Mouse (Mus musculus): ENCODE results near the gene 4930522L14Rik. TPM values are rescaled to one million over a fixed set of nuclear protein-coding genes. Genes with fewer than 3 reads are reported as not detected.
"Not testable (repeated sequence)": the region's sequence is repeated elsewhere in the genome, so short reads cannot be mapped to it uniquely, and the experiment has no call there.

The 4930522L14Rik gene
- 12.6 and 13.6 TPM in 2 replicates for polyA plus RNA-seq (2015; fragmentation: Nextera tagmentation; extraction: Ambion mirVana)

DNA sequence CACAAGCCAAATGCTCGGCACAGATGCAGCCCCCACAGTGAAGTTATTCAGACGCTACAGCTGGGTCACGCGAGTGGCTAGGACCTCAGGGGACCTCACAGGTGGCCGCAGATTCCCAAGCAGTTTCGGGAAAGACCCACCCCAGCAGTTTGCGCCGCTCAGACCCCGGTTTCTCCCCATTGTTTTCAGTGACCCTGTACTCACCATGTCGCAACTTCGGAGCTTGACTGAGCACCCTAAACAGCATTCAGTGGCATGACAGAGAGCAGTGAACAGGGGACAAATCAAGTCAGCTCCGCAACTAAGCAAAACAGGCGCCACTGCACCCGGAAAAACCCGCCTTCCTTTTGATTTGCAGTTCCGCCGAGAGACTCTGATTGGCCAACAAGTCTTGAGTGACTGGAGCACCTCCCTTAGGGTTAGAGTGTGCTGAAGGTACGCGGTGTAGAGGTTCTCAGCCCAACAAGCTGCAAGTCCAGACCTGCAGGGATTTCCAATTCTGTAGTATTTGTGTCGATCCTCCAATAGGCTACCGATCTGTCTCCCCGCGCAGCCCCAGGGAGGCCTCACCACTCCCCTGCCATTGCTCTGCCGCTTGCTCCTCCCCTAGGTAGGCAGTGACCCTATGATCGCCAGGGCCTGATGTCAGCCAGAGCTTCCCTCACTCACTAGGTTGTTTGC lies at the start of gene 4930522L14Rik:
Gene 4930522L14Rik (minus strand): TSS at position 496 of the 681 bp plus-strand sequence.
- ATAC-seq (ENCODE audit: insufficient read depth, low FRiP score, low read depth) = peak; percentile 96

DNA sequence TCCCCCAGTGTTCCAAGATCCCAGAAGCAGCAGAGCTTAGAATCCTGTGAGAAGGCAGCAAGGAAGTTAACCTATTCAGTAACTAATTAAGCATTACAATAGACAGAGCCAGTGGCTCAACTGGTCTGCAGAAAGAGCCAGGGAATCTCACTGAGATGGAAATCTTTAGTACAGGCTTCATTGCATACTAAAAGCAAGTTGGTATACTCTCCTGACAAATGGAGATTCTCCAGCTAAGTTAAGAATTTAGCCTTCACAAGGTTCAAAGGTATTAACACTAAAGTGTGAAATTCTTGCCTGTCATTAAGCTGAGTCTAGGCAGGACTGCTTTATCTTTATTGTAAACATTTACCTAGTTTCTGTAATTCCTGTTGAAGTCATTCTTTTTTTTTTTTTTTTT lies 49.8 kb upstream of the 4930522L14Rik start:
- not testable (repeated sequence) for ATAC-seq (ENCODE audit: insufficient read depth, low FRiP score, low read depth); H3K4me3 ChIP-seq (replicated peaks); H3K9me3 ChIP-seq; H3K27me3 ChIP-seq (replicated peaks); H3K9ac ChIP-seq; H3K36me3 ChIP-seq; H3K4me2 ChIP-seq; H3K27ac ChIP-seq; H3K4me1 ChIP-seq

More for the DNA sequence above, at the start of gene 4930522L14Rik:
- not testable (repeated sequence) for H3K36me3 ChIP-seq; H3K27me3 ChIP-seq (replicated peaks); H3K9me3 ChIP-seq; H3K4me1 ChIP-seq
- Histone ChIP-seq H3K4me2 (peak within 1 kb of the TSS; percentile 56), H3K4me3 (replicated peaks) (peak within 1 kb of the TSS; percentile 62), H3K9ac (peak within 1 kb of the TSS; percentile 26), H3K27ac (peak within 1 kb of the TSS; percentile 63)
- WGBS = under 1% methylated on average over 25 of the region's 25 CpGs

GRCm38 (mm10) chr5:109799948-109800347 lies 48.3 kb upstream of the 4930522L14Rik start:
- H3K27me3 ChIP-seq (replicated peaks); ATAC-seq (ENCODE audit: insufficient read depth, low FRiP score, low read depth): not testable (repeated sequence)
- WGBS = 53% methylated on average over 2 of the region's 2 CpGs

GRCm38 (mm10) chr5:109797017-109797416 lies 45.3 kb upstream of the 4930522L14Rik start:
- H3K4me1 ChIP-seq; H3K9me3 ChIP-seq; H3K4me3 ChIP-seq (replicated peaks); H3K9ac ChIP-seq; H3K4me2 ChIP-seq; H3K27me3 ChIP-seq (replicated peaks); H3K36me3 ChIP-seq; H3K27ac ChIP-seq: not testable (repeated sequence)
- ATAC-seq (ENCODE audit: insufficient read depth, low FRiP score, low read depth) = 0 out of 2 replicates have a peak, but pooled peaks have one; percentile 24
- WGBS = 85% methylated on average over 3 of the region's 3 CpGs

More at GRCm38 (mm10) chr5:109799948-109800347, 48.3 kb upstream of the 4930522L14Rik start:
- not testable (repeated sequence) for H3K27ac ChIP-seq; H3K4me2 ChIP-seq; H3K4me3 ChIP-seq (replicated peaks); H3K9me3 ChIP-seq; H3K4me1 ChIP-seq; H3K36me3 ChIP-seq; H3K9ac ChIP-seq

DNA sequence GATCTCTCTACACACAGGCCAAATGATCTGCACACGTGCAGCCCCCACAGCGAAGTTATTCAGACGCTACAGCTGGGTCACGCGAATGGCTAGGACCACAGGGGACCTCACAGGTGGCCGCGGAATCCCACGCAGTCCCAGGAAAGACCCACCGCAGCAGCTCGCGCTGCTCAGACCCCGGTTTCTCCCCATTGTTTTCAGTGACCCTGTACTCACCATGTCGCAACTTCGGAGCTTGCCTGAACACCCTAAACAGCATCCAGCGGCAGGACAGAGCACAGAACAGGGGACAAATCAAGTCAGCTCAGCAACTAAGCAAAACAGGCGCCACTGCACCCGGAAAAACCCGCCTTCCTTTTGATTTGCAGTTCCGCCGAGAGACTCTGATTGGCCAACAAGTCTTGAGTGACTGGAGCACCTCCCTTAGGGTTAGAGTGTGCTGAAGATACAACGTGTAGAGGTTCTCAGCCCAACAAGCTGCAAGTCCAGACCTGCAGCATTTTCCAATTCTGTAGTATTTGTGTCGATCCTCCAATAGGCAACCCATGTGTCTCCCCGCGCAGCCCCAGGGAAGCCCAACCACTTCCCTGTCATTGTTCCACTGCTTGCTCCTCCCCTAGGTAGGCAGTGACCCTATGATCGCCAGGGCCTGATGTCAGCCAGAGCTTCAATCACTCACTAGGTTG lies 44.4 kb upstream of the 4930522L14Rik start:
- not testable (repeated sequence) for H3K4me1 ChIP-seq; H3K36me3 ChIP-seq; H3K9me3 ChIP-seq; H3K27me3 ChIP-seq (replicated peaks)
- under 1% methylated on average over 25 of the region's 25 CpGs for WGBS
- ATAC-seq (ENCODE audit: insufficient read depth, low FRiP score, low read depth) = peak; percentile 94
- Histone ChIP-seq H3K4me3 (replicated peaks) (peak overlapping the region; percentile 68), H3K27ac (peak overlapping the region; percentile 54; the same call in 1 of the 2 replicates), H3K4me2 (peak overlapping the region; percentile 63), H3K9ac (peak overlapping the region; percentile 44; the same call in 1 of the 2 replicates)

- not testable (repeated sequence) for H3K9me3 ChIP-seq; H3K36me3 ChIP-seq; H3K4me1 ChIP-seq; H3K27me3 ChIP-seq (replicated peaks); H3K9ac ChIP-seq
- ATAC-seq (ENCODE audit: insufficient read depth, low FRiP score, low read depth) = peak; percentile 38; the same call in 1 of the 2 replicates
- H3K4me3 ChIP-seq (replicated peaks) = peak overlapping the region; percentile 62
- H3K4me2 ChIP-seq = peak overlapping the region; percentile 56
- WGBS = 64% methylated on average over 4 of the region's 4 CpGs
- H3K27ac ChIP-seq = peak overlapping the region; percentile 31; the same call in 1 of the 2 replicates
These were observed 541 bp upstream of the 4930522L14Rik start for GRCm38 (mm10) chr5:109752073-109752780.

DNA sequence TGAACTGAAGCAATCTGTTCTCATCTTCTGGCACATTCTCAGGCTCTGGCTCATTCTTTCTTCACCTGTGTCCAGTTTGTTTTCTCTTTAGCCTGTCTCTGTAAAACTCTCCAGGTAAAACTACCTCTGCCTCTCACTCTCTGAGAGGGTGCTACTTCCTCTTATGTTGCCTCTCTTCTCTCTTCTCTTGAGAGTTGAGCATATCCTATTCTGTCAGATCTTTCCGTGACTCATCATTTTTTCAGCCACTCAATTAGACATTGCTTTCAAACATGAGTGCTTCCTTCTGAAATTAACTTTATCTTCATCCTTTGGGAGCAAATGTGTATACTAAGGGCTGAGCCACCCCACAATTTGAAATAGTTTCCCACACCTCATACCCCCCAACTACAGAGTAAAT lies 6.6 kb downstream of the 4930522L14Rik start:
- H3K9me3 ChIP-seq; H3K4me1 ChIP-seq; H3K27ac ChIP-seq; H3K27me3 ChIP-seq (replicated peaks); H3K4me3 ChIP-seq (replicated peaks); H3K36me3 ChIP-seq; H3K4me2 ChIP-seq; ATAC-seq (ENCODE audit: insufficient read depth, low FRiP score, low read depth); H3K9ac ChIP-seq: not testable (repeated sequence)
- WGBS = 85% methylated on average over 1 of the region's 1 CpGs

DNA sequence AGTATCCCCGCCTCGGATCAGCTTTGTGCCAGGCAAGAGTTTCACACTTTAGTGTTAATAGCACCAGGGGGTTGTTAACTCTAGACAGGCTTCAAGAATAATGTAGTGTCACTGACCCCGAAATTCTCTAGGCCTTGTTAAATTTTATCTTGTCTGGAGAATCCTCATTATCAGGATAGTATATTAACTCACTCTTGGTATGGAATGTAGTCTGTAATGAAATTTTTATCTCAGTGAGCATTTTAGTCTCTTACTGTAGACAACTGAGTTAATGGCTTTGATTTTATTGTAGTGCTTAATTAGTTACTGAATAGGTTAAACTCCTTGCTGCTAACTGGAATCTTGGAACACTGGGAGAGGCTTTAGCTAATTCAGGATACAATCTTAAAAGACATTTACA lies 34.3 kb downstream of the 4930522L14Rik start:
- H3K36me3 ChIP-seq; H3K4me1 ChIP-seq; H3K9ac ChIP-seq; ATAC-seq (ENCODE audit: insufficient read depth, low FRiP score, low read depth); H3K4me2 ChIP-seq; H3K9me3 ChIP-seq; H3K27ac ChIP-seq; H3K4me3 ChIP-seq (replicated peaks); H3K27me3 ChIP-seq (replicated peaks): not testable (repeated sequence)
- 45% methylated on average over 3 of the region's 3 CpGs for WGBS

- 59% methylated on average over 5 of the region's 5 CpGs for WGBS
These were observed 60.3 kb downstream of the 4930522L14Rik start for GRCm38 (mm10) chr5:109691205-109691965.

DNA sequence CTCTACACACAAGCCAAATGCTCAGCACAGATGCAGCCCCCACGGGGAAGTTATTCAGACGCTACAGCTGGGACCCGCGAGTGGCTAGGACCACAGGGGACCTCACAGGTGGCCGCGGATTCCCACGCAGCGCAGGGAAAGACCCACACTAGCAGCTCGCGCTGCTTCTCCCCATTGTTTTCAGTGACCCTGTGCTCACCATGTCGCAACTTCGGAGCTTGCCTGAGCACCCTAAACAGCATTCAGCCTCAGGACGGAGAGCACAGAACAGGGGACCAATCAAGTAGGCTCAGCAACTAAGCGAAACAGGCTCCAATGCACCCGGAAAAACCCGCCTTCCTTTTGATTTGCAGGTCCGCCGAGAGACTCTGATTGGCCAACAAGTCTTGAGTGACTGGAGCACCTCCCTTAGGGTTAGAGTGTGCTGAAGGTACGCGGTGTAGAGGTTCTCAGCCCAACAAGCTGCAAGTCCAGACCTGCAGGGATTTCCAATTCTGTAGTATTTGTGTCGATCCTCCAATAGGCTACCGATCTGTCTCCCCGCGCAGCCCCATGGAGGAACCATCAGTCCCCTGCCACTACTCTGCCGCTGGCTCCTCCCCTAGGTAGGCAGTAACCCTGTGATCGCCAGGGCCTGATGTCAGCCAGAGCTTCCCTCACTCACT lies 61.0 kb downstream of the 4930522L14Rik start, which contains the start of gene 5430403G16Rik:
Gene 5430403G16Rik (minus strand): TSS at position 505 of the 665 bp plus-strand sequence.
- H3K4me1 ChIP-seq; H3K9me3 ChIP-seq; H3K36me3 ChIP-seq; H3K27me3 ChIP-seq (replicated peaks): not testable (repeated sequence)
- H3K4me2 ChIP-seq = peak within 1 kb of the TSS; percentile 77
- under 1% methylated on average over 26 of the region's 26 CpGs for WGBS
- H3K9ac ChIP-seq = peak within 1 kb of the TSS; percentile 58; the same call in 1 of the 2 replicates
- H3K27ac ChIP-seq = peak within 1 kb of the TSS; percentile 83
- peak within 1 kb of the TSS; percentile 69 for H3K4me3 ChIP-seq (replicated peaks)
- peak; percentile 97 for ATAC-seq (ENCODE audit: insufficient read depth, low FRiP score, low read depth)

More at GRCm38 (mm10) chr5:109691205-109691965, 60.3 kb downstream of the 4930522L14Rik start:
- ATAC-seq (ENCODE audit: insufficient read depth, low FRiP score, low read depth); H3K27ac ChIP-seq; H3K4me1 ChIP-seq; H3K36me3 ChIP-seq; H3K27me3 ChIP-seq (replicated peaks); H3K9ac ChIP-seq; H3K9me3 ChIP-seq: not testable (repeated sequence)
- peak overlapping the region; percentile 69 for H3K4me3 ChIP-seq (replicated peaks)
- H3K4me2 ChIP-seq = peak overlapping the region; percentile 77
